Comparison of ENCODE assay signal across 25 mouse cellular contexts in genomic region chr16:24965091-24965490, GRCm38 (mm10).
"Had no signal": no experiment of that assay in that cellular context is flagged by ENCODE, and none has a peak within 500 bp of the region (broad histone marks: within the 10 kb centered on the region; RNA-seq: fewer than 3 reads in every experiment).

No protein-coding gene starts in this region.

- H3K27ac ChIP-seq: heart, embryonic 13.5 days; heart, embryonic 15.5 days; hindbrain, embryonic 10.5 days; hindbrain, embryonic 12.5 days; hindbrain, embryonic 14.5 days; kidney, embryonic 15.5 days; kidney, postnatal 0 days; limb, embryonic 13.5 days; limb, embryonic 15.5 days; liver, embryonic 12.5 days; liver, embryonic 14.5 days had no signal

- H3K4me3 ChIP-seq: heart, embryonic 13.5 days; heart, embryonic 15.5 days; hindbrain, embryonic 10.5 days; hindbrain, embryonic 12.5 days; kidney, embryonic 15.5 days; limb, embryonic 13.5 days; limb, embryonic 15.5 days; liver, embryonic 12.5 days had no signal

- H3K36me3 ChIP-seq: heart, embryonic 13.5 days; heart, embryonic 15.5 days; hindbrain, embryonic 10.5 days; hindbrain, embryonic 12.5 days; kidney, embryonic 15.5 days; limb, embryonic 13.5 days; limb, embryonic 15.5 days; liver, embryonic 12.5 days had no signal

- DNase-seq: gastrocnemius, postnatal 14 days; gastrocnemius, postnatal 36 days; heart, adult 18-20 months; heart, postnatal 4 days; kidney, adult 18-20 months; kidney, adult 8-10 months; kidney, postnatal 14 days; kidney, postnatal 36 days; layer of hippocampus, adult 9-11 months; layer of hippocampus, postnatal 36 days; left cerebral cortex, postnatal 4 days had no signal

- H3K27me3 ChIP-seq: heart, embryonic 13.5 days; heart, embryonic 15.5 days; hindbrain, embryonic 12.5 days; kidney, embryonic 15.5 days; limb, embryonic 13.5 days; limb, embryonic 15.5 days; liver, embryonic 12.5 days had no signal

- ATAC-seq: hindbrain, embryonic 16.5 days; inflammation-experienced regulatory T-cells, adult 6 months; intestine, embryonic 16.5 days; liver, embryonic 12.5 days had no signal

- H3K4me1 ChIP-seq: hindbrain, embryonic 10.5 days; hindbrain, embryonic 12.5 days; kidney, embryonic 15.5 days; limb, embryonic 13.5 days; limb, embryonic 15.5 days; liver, embryonic 12.5 days had no signal

- H3K9me3 ChIP-seq: heart, embryonic 13.5 days; heart, embryonic 15.5 days; hindbrain, embryonic 10.5 days; hindbrain, embryonic 12.5 days; kidney, embryonic 15.5 days; limb, embryonic 13.5 days; limb, embryonic 15.5 days; liver, embryonic 12.5 days had no signal
